Mouse (Mus musculus) heart, embryonic 15.5 days (tissue): ENCODE data around the gene Tnn. TPM values are rescaled to one million over a fixed set of nuclear protein-coding genes. Genes with fewer than 3 reads are reported as not detected.
A peak's percentile ranks its signal among the peaks of the same experiment; 100 is the strongest.

Experiments used
- ATAC-seq: fragments of 200-750 bp; cut with Nextera tagmentation; replicated peaks from 2 replicates; pipeline ENCODE4 v1.8.0; 2017; ENCODE audit warnings: low read depth, moderate TSS enrichment; ENCODE audit not compliant: insufficient number of reproducible peaks, insufficient read depth, low FRiP score
- H3K27ac ChIP-seq: fragments of 300-500 bp; sonication (generic); 2 replicates; pipeline ENCODE4 v1.5.1; 2015; ENCODE audit warnings: mild to moderate bottlenecking, inconsistent platforms
- H3K27me3 ChIP-seq: fragments of 300-500 bp; sonication (generic); 2 replicates; pipeline ENCODE4 v1.6.1; 2015; ENCODE audit warnings: inconsistent platforms
- H3K36me3 ChIP-seq: fragments of 300-500 bp; sonication (generic); 2 replicates; pipeline ENCODE4 v1.6.1; 2015; ENCODE audit warnings: mild to moderate bottlenecking, inconsistent platforms
- H3K4me1 ChIP-seq: fragments of 300-500 bp; sonication (generic); replicated peaks from 2 replicates; pipeline ENCODE4 v1.6.1; 2015; ENCODE audit warnings: inconsistent platforms
- H3K4me2 ChIP-seq: fragments of 300-500 bp; sonication (generic); 2 replicates; pipeline ENCODE4 v1.6.1; 2015; ENCODE audit warnings: inconsistent platforms, mild to moderate bottlenecking, moderate library complexity
- H3K4me3 ChIP-seq: fragments of 300-500 bp; sonication (generic); 2 replicates; pipeline ENCODE4 v1.5.1; 2015; ENCODE audit warnings: mild to moderate bottlenecking, inconsistent platforms
- H3K9ac ChIP-seq: fragments of 300-500 bp; sonication (generic); 2 replicates; pipeline ENCODE4 v1.6.1; 2015; ENCODE audit warnings: mild to moderate bottlenecking, inconsistent platforms
- H3K9me3 ChIP-seq: fragments of 300-500 bp; sonication (generic); replicated peaks from 2 replicates; pipeline ENCODE4 v1.6.1; 2016; ENCODE audit warnings: inconsistent platforms
- WGBS: fragments of 180-500 bp; shearing (Covaris S2); methylation state at CpG from one replicate; pipeline ENCODE4 v1.1.7; 2015; ENCODE audit warnings: mixed read lengths; 5-methylcytosine and 5-hydroxymethylcytosine counted together
- polyA plus RNA-seq: library from polyadenylated mRNA; unstranded; fragments of >200 nt; fragmentation: Nextera tagmentation; extraction: Ambion mirVana; gene quantifications from 2 replicates; pipeline ENCODE4 v1.2.1, GENCODE M21; 2015

The Tnn gene
- polyA plus RNA-seq, 1 experiment from 2014 or later, result 0.09 TPM

- no peak overlapping the region for H3K4me3 ChIP-seq
- 23% methylated on average over 2 of the region's 2 CpGs for WGBS
- H3K9me3 ChIP-seq, result no peaks in the 10 kb centered on the region
- no peaks in the 10 kb centered on the region for H3K36me3 ChIP-seq
- no peak overlapping the region for H3K27ac ChIP-seq
- no peaks in the 10 kb centered on the region for H3K27me3 ChIP-seq
- H3K4me2 ChIP-seq, result no peak overlapping the region
- no peak for ATAC-seq
- no peaks in the 10 kb centered on the region for H3K4me1 ChIP-seq
- H3K9ac ChIP-seq, result no peak overlapping the region
These were observed 72.5 kb downstream of the Tnn start for GRCm38 (mm10) chr1:160080800-160081436.

- Histone ChIP-seq H3K27me3 (no peaks in the 10 kb centered on the region), H3K27ac (no peak overlapping the region), H3K36me3 (0 out of 2 replicates have a peak, but pooled peaks cover 5% of the 10 kb centered on the region), H3K4me1 (no peaks in the 10 kb centered on the region), H3K9ac (no peak overlapping the region), H3K4me3 (no peak overlapping the region), H3K9me3 (no peaks in the 10 kb centered on the region), H3K4me2 (no peak overlapping the region)
- ATAC-seq, result no peak
- 59% methylated on average over 14 of the region's 14 CpGs for WGBS
These were observed 74.3 kb downstream of the Tnn start for GRCm38 (mm10) chr1:160078882-160079661.

- Histone ChIP-seq H3K9me3 (no peaks in the 10 kb centered on the region), H3K4me3 (no peak overlapping the region), H3K36me3 (no peaks in the 10 kb centered on the region), H3K27me3 (no peaks in the 10 kb centered on the region), H3K9ac (no peak overlapping the region), H3K4me2 (no peak overlapping the region), H3K27ac (no peak overlapping the region), H3K4me1 (peaks cover 9% of the 10 kb centered on the region)
- ATAC-seq, result no peak
- 71% methylated on average over 7 of the region's 7 CpGs for WGBS
These were observed 88.7 kb downstream of the Tnn start for GRCm38 (mm10) chr1:160064547-160065144.

- Histone ChIP-seq H3K4me3 (no peak overlapping the region), H3K27ac (no peak overlapping the region), H3K36me3 (no peaks in the 10 kb centered on the region), H3K27me3 (no peaks in the 10 kb centered on the region), H3K4me1 (peaks cover 17% of the 10 kb centered on the region), H3K4me2 (no peak overlapping the region), H3K9ac (no peak overlapping the region), H3K9me3 (no peaks in the 10 kb centered on the region)
- 57% methylated on average over 3 of the region's 3 CpGs for WGBS
- no peak for ATAC-seq
These were observed 91.5 kb downstream of the Tnn start for GRCm38 (mm10) chr1:160061725-160062366.

GRCm38 (mm10) chr1:160061321-160061720 lies 92.1 kb downstream of the Tnn start:
- ATAC-seq, result no peak
- no peak overlapping the region for H3K9ac ChIP-seq
- 81% methylated on average over 5 of the region's 5 CpGs for WGBS
- H3K4me1 ChIP-seq, result peaks cover 17% of the 10 kb centered on the region
- H3K36me3 ChIP-seq, result no peaks in the 10 kb centered on the region
- no peak overlapping the region for H3K27ac ChIP-seq
- no peak overlapping the region for H3K4me3 ChIP-seq
- no peak overlapping the region for H3K4me2 ChIP-seq
- no peaks in the 10 kb centered on the region for H3K9me3 ChIP-seq
- H3K27me3 ChIP-seq, result no peaks in the 10 kb centered on the region

- Histone ChIP-seq H3K9me3 (no peaks in the 10 kb centered on the region), H3K4me1 (peaks cover 17% of the 10 kb centered on the region), H3K36me3 (no peaks in the 10 kb centered on the region), H3K4me2 (no peak overlapping the region), H3K9ac (no peak overlapping the region), H3K4me3 (no peak overlapping the region), H3K27ac (peak overlapping the region; percentile 25; the same call in 1 of the 2 replicates), H3K27me3 (no peaks in the 10 kb centered on the region)
- no peak for ATAC-seq
- 47% methylated on average over 6 of the region's 6 CpGs for WGBS
These were observed 92.8 kb downstream of the Tnn start for GRCm38 (mm10) chr1:160060542-160060941.

- H3K27me3 ChIP-seq, result no peaks in the 10 kb centered on the region
- H3K4me1 ChIP-seq, result peaks cover 17% of the 10 kb centered on the region
- 63% methylated on average over 1 of the region's 1 CpGs for WGBS
- no peaks in the 10 kb centered on the region for H3K9me3 ChIP-seq
- ATAC-seq, result no peak
- no peak overlapping the region for H3K4me3 ChIP-seq
- no peak overlapping the region for H3K4me2 ChIP-seq
- no peaks in the 10 kb centered on the region for H3K36me3 ChIP-seq
- H3K27ac ChIP-seq, result no peak overlapping the region
- no peak overlapping the region for H3K9ac ChIP-seq
These were observed 93.5 kb downstream of the Tnn start for GRCm38 (mm10) chr1:160059908-160060307.

- Histone ChIP-seq H3K27me3 (no peaks in the 10 kb centered on the region), H3K4me3 (no peak overlapping the region), H3K36me3 (no peaks in the 10 kb centered on the region), H3K4me2 (no peak overlapping the region), H3K27ac (no peak overlapping the region), H3K9me3 (no peaks in the 10 kb centered on the region), H3K9ac (no peak overlapping the region), H3K4me1 (peaks cover 22% of the 10 kb centered on the region)
- 0 out of 2 replicates have a peak, but pooled peaks have one; percentile 55 for ATAC-seq
- 55% methylated on average over 3 of the region's 3 CpGs for WGBS
These were observed 95.7 kb downstream of the Tnn start for GRCm38 (mm10) chr1:160057657-160058056.

GRCm38 (mm10) chr1:160054366-160055078 lies 98.9 kb downstream of the Tnn start:
- Histone ChIP-seq H3K27me3 (no peaks in the 10 kb centered on the region), H3K36me3 (no peaks in the 10 kb centered on the region), H3K4me3 (no peak overlapping the region), H3K9ac (no peak overlapping the region), H3K9me3 (no peaks in the 10 kb centered on the region), H3K4me1 (peaks cover 26% of the 10 kb centered on the region), H3K27ac (no peak overlapping the region), H3K4me2 (no peak overlapping the region)
- 52% methylated on average over 5 of the region's 5 CpGs for WGBS
- no peak for ATAC-seq

GRCm38 (mm10) chr1:160053510-160054305 lies 99.7 kb downstream of the Tnn start:
- Histone ChIP-seq H3K4me3 (no peak overlapping the region), H3K36me3 (no peaks in the 10 kb centered on the region), H3K9ac (no peak overlapping the region), H3K27me3 (no peaks in the 10 kb centered on the region), H3K9me3 (no peaks in the 10 kb centered on the region), H3K27ac (no peak overlapping the region), H3K4me2 (no peak overlapping the region), H3K4me1 (peaks cover 32% of the 10 kb centered on the region)
- ATAC-seq, result no peak; the same call in 1 of the 2 replicates
- WGBS, result 76% methylated on average over 5 of the region's 5 CpGs
